Mouse (Mus musculus) midbrain, embryonic 13.5 days (tissue): ENCODE measurements around the gene Trmt11. TPM values are rescaled to one million over a fixed set of nuclear protein-coding genes. Genes with fewer than 3 reads are reported as not detected.
"Not testable (repeated sequence)": the region's sequence is repeated elsewhere in the genome, so short reads cannot be mapped to it uniquely, and the experiment has no call there.

ENCODE experiments used
- ATAC-seq: fragments of 200-750 bp; cut with Nextera tagmentation; 2 replicates; pipeline ENCODE4 v1.8.0; 2017; ENCODE audit warnings: mild to moderate bottlenecking, moderate TSS enrichment, moderate library complexity
- H3K27ac ChIP-seq: fragments of 300-500 bp; sonication (generic); 2 replicates; pipeline ENCODE4 v1.5.1; 2015; ENCODE audit warnings: inconsistent platforms, mild to moderate bottlenecking, moderate library complexity
- H3K27me3 ChIP-seq: fragments of 300-500 bp; sonication (generic); 2 replicates; pipeline ENCODE4 v1.6.1; 2015; ENCODE audit warnings: mild to moderate bottlenecking, inconsistent platforms
- H3K36me3 ChIP-seq: fragments of 300-500 bp; sonication (generic); 2 replicates; pipeline ENCODE4 v1.6.1; 2015; ENCODE audit warnings: mild to moderate bottlenecking, inconsistent platforms
- H3K4me1 ChIP-seq: fragments of 300-500 bp; sonication (generic); replicated peaks from 2 replicates; pipeline ENCODE4 v1.6.1; 2015; ENCODE audit warnings: inconsistent platforms
- H3K4me2 ChIP-seq: fragments of 300-500 bp; sonication (generic); replicated peaks from 2 replicates; pipeline ENCODE4 v1.6.1; 2015; ENCODE audit warnings: moderate library complexity, mild to moderate bottlenecking, inconsistent platforms
- H3K4me3 ChIP-seq: fragments of 300-500 bp; sonication (generic); replicated peaks from 2 replicates; pipeline ENCODE4 v1.5.1; 2015; ENCODE audit warnings: mild to moderate bottlenecking, inconsistent platforms
- H3K9ac ChIP-seq: fragments of 300-500 bp; sonication (generic); replicated peaks from 2 replicates; pipeline ENCODE4 v1.6.1; 2015; ENCODE audit warnings: mild to moderate bottlenecking, inconsistent platforms
- H3K9me3 ChIP-seq: fragments of 300-500 bp; sonication (generic); 2 replicates; pipeline ENCODE4 v1.6.1; 2016; ENCODE audit warnings: mild to moderate bottlenecking, inconsistent platforms
- WGBS: fragments of 180-500 bp; shearing (Covaris S2); methylation state at CpG from one replicate; pipeline ENCODE4 v1.1.7; 2015; 5-methylcytosine and 5-hydroxymethylcytosine counted together
- polyA plus RNA-seq: library from polyadenylated mRNA; unstranded; fragments of >200 nt; fragmentation: Nextera tagmentation; extraction: Ambion mirVana; gene quantifications from 2 replicates; pipeline ENCODE4 v1.2.1, GENCODE M21; 2015

Gene Trmt11
- polyA plus RNA-seq, 1 experiment from 2014 or later, result 24.0 TPM

GRCm38 (mm10) chr10:30549974-30550373 lies 50.6 kb downstream of the Trmt11 start:
- no peak overlapping the region for H3K27ac ChIP-seq
- no peak overlapping the region for H3K4me2 ChIP-seq
- H3K4me1 ChIP-seq, result no peaks in the 10 kb centered on the region
- no peaks in the 10 kb centered on the region for H3K27me3 ChIP-seq
- no peaks in the 10 kb centered on the region for H3K9me3 ChIP-seq
- no peak for ATAC-seq
- H3K36me3 ChIP-seq, result peaks cover 33% of the 10 kb centered on the region
- no peak overlapping the region for H3K9ac ChIP-seq
- H3K4me3 ChIP-seq, result no peak overlapping the region
- 88% methylated on average over 3 of the region's 3 CpGs for WGBS

- Histone ChIP-seq H3K36me3 (peaks cover 37% of the 10 kb centered on the region), H3K4me2 (no peak overlapping the region), H3K27ac (no peak overlapping the region), H3K4me3 (no peak overlapping the region), H3K9ac (no peak overlapping the region), H3K9me3 (no peaks in the 10 kb centered on the region), H3K27me3 (no peaks in the 10 kb centered on the region), H3K4me1 (no peaks in the 10 kb centered on the region)
- 91% methylated on average over 5 of the region's 5 CpGs for WGBS
- peak; percentile 20 for ATAC-seq
These were observed 62.1 kb downstream of the Trmt11 start for GRCm38 (mm10) chr10:30538538-30538815.

GRCm38 (mm10) chr10:30537734-30538537 lies 62.6 kb downstream of the Trmt11 start:
- peaks cover 37% of the 10 kb centered on the region for H3K36me3 ChIP-seq
- 77% methylated on average over 10 of the region's 10 CpGs for WGBS
- H3K27ac ChIP-seq, result no peak overlapping the region
- H3K27me3 ChIP-seq, result no peaks in the 10 kb centered on the region
- no peaks in the 10 kb centered on the region for H3K9me3 ChIP-seq
- no peak overlapping the region for H3K9ac ChIP-seq
- ATAC-seq, result peak; percentile 86
- no peak overlapping the region for H3K4me2 ChIP-seq
- no peaks in the 10 kb centered on the region for H3K4me1 ChIP-seq
- no peak overlapping the region for H3K4me3 ChIP-seq

GRCm38 (mm10) chr10:30535930-30536329 lies 64.6 kb downstream of the Trmt11 start:
- peaks cover 31% of the 10 kb centered on the region for H3K36me3 ChIP-seq
- H3K9ac ChIP-seq, H3K4me2 ChIP-seq, H3K9me3 ChIP-seq, H3K4me3 ChIP-seq, H3K27ac ChIP-seq, H3K27me3 ChIP-seq, ATAC-seq, H3K4me1 ChIP-seq: not testable (repeated sequence)
- WGBS, result 97% methylated on average over 7 of the region's 7 CpGs

- no peak overlapping the region for H3K27ac ChIP-seq
- ATAC-seq, result no peak
- H3K9ac ChIP-seq, result no peak overlapping the region
- H3K9me3 ChIP-seq, result no peaks in the 10 kb centered on the region
- no peak overlapping the region for H3K4me2 ChIP-seq
- WGBS, result 97% methylated on average over 1 of the region's 1 CpGs
- no peak overlapping the region for H3K4me3 ChIP-seq
- no peaks in the 10 kb centered on the region for H3K27me3 ChIP-seq
- H3K4me1 ChIP-seq, result no peaks in the 10 kb centered on the region
- H3K36me3 ChIP-seq, result peaks cover 9% of the 10 kb centered on the region; the same call in 1 of the 2 replicates
These were observed 73.4 kb downstream of the Trmt11 start for GRCm38 (mm10) chr10:30527122-30527521.

GRCm38 (mm10) chr10:30521727-30522126 lies 78.8 kb downstream of the Trmt11 start:
- no peaks in the 10 kb centered on the region for H3K9me3 ChIP-seq
- ATAC-seq, result no peak
- no peaks in the 10 kb centered on the region for H3K36me3 ChIP-seq
- no peaks in the 10 kb centered on the region for H3K4me1 ChIP-seq
- H3K4me2 ChIP-seq, result no peak overlapping the region
- no peak overlapping the region for H3K27ac ChIP-seq
- no peak overlapping the region for H3K9ac ChIP-seq
- no peaks in the 10 kb centered on the region for H3K27me3 ChIP-seq
- no peak overlapping the region for H3K4me3 ChIP-seq

- WGBS, result 92% methylated on average over 5 of the region's 5 CpGs
- no peak for ATAC-seq
These were observed 81.4 kb downstream of the Trmt11 start for GRCm38 (mm10) chr10:30519143-30519542.

GRCm38 (mm10) chr10:30517224-30517623 lies 83.3 kb downstream of the Trmt11 start:
- WGBS, result 86% methylated on average over 2 of the region's 2 CpGs
- H3K27ac ChIP-seq, result no peak overlapping the region

More at GRCm38 (mm10) chr10:30519143-30519542, 81.4 kb downstream of the Trmt11 start:
- Histone ChIP-seq H3K9ac (no peak overlapping the region), H3K36me3 (no peaks in the 10 kb centered on the region), H3K9me3 (no peaks in the 10 kb centered on the region), H3K27me3 (no peaks in the 10 kb centered on the region), H3K4me2 (no peak overlapping the region), H3K27ac (no peak overlapping the region), H3K4me1 (no peaks in the 10 kb centered on the region), H3K4me3 (no peak overlapping the region)

GRCm38 (mm10) chr10:30516771-30517170 lies 83.8 kb downstream of the Trmt11 start:
- no peak overlapping the region for H3K27ac ChIP-seq
- H3K4me2 ChIP-seq, result no peak overlapping the region
- no peaks in the 10 kb centered on the region for H3K36me3 ChIP-seq
- no peak overlapping the region for H3K4me3 ChIP-seq
- H3K27me3 ChIP-seq, result no peaks in the 10 kb centered on the region
- 90% methylated on average over 3 of the region's 3 CpGs for WGBS
- H3K9me3 ChIP-seq, result no peaks in the 10 kb centered on the region
- no peak overlapping the region for H3K9ac ChIP-seq
- no peaks in the 10 kb centered on the region for H3K4me1 ChIP-seq
- no peak for ATAC-seq

More at GRCm38 (mm10) chr10:30517224-30517623, 83.3 kb downstream of the Trmt11 start:
- no peaks in the 10 kb centered on the region for H3K27me3 ChIP-seq
- no peak for ATAC-seq
- H3K36me3 ChIP-seq, result no peaks in the 10 kb centered on the region
- no peaks in the 10 kb centered on the region for H3K9me3 ChIP-seq
- no peak overlapping the region for H3K4me3 ChIP-seq
- no peak overlapping the region for H3K4me2 ChIP-seq
- no peaks in the 10 kb centered on the region for H3K4me1 ChIP-seq
- no peak overlapping the region for H3K9ac ChIP-seq

GRCm38 (mm10) chr10:30504736-30505135 lies 95.8 kb downstream of the Trmt11 start:
- 82% methylated on average over 2 of the region's 2 CpGs for WGBS

GRCm38 (mm10) chr10:30503168-30503567 lies 97.4 kb downstream of the Trmt11 start:
- Histone ChIP-seq H3K4me2 (no peak overlapping the region), H3K36me3 (no peaks in the 10 kb centered on the region), H3K4me3 (no peak overlapping the region), H3K4me1 (no peaks in the 10 kb centered on the region), H3K9ac (no peak overlapping the region), H3K9me3 (no peaks in the 10 kb centered on the region), H3K27ac (no peak overlapping the region), H3K27me3 (no peaks in the 10 kb centered on the region)
- WGBS, result 88% methylated on average over 2 of the region's 2 CpGs
- ATAC-seq, result no peak

More at GRCm38 (mm10) chr10:30504736-30505135, 95.8 kb downstream of the Trmt11 start:
- Histone ChIP-seq H3K27ac (no peak overlapping the region), H3K27me3 (no peaks in the 10 kb centered on the region), H3K4me1 (no peaks in the 10 kb centered on the region), H3K9me3 (no peaks in the 10 kb centered on the region), H3K4me3 (no peak overlapping the region), H3K9ac (no peak overlapping the region), H3K4me2 (no peak overlapping the region), H3K36me3 (no peaks in the 10 kb centered on the region)
- ATAC-seq, result no peak

- H3K36me3 ChIP-seq, result no peaks in the 10 kb centered on the region
- no peaks in the 10 kb centered on the region for H3K9me3 ChIP-seq
- WGBS, result 91% methylated on average over 1 of the region's 1 CpGs
- H3K4me3 ChIP-seq, result no peak overlapping the region
- H3K27me3 ChIP-seq, result no peaks in the 10 kb centered on the region
- H3K4me2 ChIP-seq, result no peak overlapping the region
- no peak overlapping the region for H3K27ac ChIP-seq
- no peak for ATAC-seq
- no peak overlapping the region for H3K9ac ChIP-seq
- H3K4me1 ChIP-seq, result no peaks in the 10 kb centered on the region
These were observed 97.8 kb downstream of the Trmt11 start for GRCm38 (mm10) chr10:30502718-30503117.

- not testable (repeated sequence) for H3K9me3 ChIP-seq, ATAC-seq, H3K4me2 ChIP-seq, H3K9ac ChIP-seq, H3K27me3 ChIP-seq, H3K27ac ChIP-seq, H3K36me3 ChIP-seq, H3K4me1 ChIP-seq, H3K4me3 ChIP-seq
- 84% methylated on average over 19 of the region's 19 CpGs for WGBS
These were observed 102.3 kb downstream of the Trmt11 start for GRCm38 (mm10) chr10:30498223-30498622.
